Mouse (Mus musculus) hindbrain, postnatal 0 days (tissue): Measurements from ENCODE around the gene Ppp1r16b. TPM values are rescaled to one million over a fixed set of nuclear protein-coding genes. Genes with fewer than 3 reads are reported as not detected.

Source experiments
- ATAC-seq: fragments of 200-750 bp; cut with Nextera tagmentation; 2 replicates; pipeline ENCODE4 v1.8.0; 2017; ENCODE audit warnings: mild to moderate bottlenecking, moderate TSS enrichment, moderate library complexity
- DNase-seq: peaks from one replicate; pipeline ENCODE4 v3.0.0-alpha.2; 2015; ENCODE audit warnings: low spot score
- H3K27ac ChIP-seq: fragments of 300-500 bp; sonication (generic); 2 replicates; pipeline ENCODE4 v1.5.1; 2014; ENCODE audit warnings: mild to moderate bottlenecking
- H3K27me3 ChIP-seq: fragments of 300-500 bp; sonication (generic); 2 replicates; pipeline ENCODE4 v1.6.1; 2014; ENCODE audit warnings: low read length, mixed read lengths; ENCODE audit not compliant: insufficient read depth
- H3K36me3 ChIP-seq: fragments of 300-500 bp; sonication (generic); 2 replicates; pipeline ENCODE4 v1.6.1; 2014; ENCODE audit warnings: low read length, mixed read lengths; ENCODE audit not compliant: insufficient read depth
- H3K4me1 ChIP-seq: fragments of 300-500 bp; sonication (generic); 2 replicates; pipeline ENCODE4 v1.6.1; 2014; ENCODE audit warnings: antibody characterized with exemption, low read length, mixed read lengths; ENCODE audit not compliant: insufficient read depth
- H3K4me2 ChIP-seq: fragments of 300-500 bp; sonication (generic); 2 replicates; pipeline ENCODE4 v1.6.1; 2014; ENCODE audit warnings: low read depth, mild to moderate bottlenecking, low read length, moderate library complexity, mixed read lengths
- H3K4me3 ChIP-seq: fragments of 300-500 bp; sonication (generic); 2 replicates; pipeline ENCODE4 v1.5.1; 2014; ENCODE audit warnings: low read length
- H3K9ac ChIP-seq: fragments of 300-500 bp; sonication (generic); replicated peaks from 2 replicates; pipeline ENCODE4 v1.6.1; 2014; ENCODE audit warnings: mild to moderate bottlenecking, low read length, moderate library complexity, mixed read lengths
- H3K9me3 ChIP-seq: fragments of 300-500 bp; sonication (generic); 2 replicates; pipeline ENCODE4 v1.6.1; 2016; ENCODE audit warnings: low read length, mixed read lengths
- CTCF ChIP-seq: IDR thresholded peaks from 2 replicates; pipeline ENCODE4 v1.5.1; 2016; ENCODE audit warnings: antibody characterized with exemption, control low read depth, low read depth
- WGBS: fragments of 180-500 bp; shearing (Covaris S2); extraction: QIAGEN DNeasy Blood & Tissue Kit; methylation state at CpG from one replicate; pipeline ENCODE4 v1.1.7; 2014; 5-methylcytosine and 5-hydroxymethylcytosine counted together
- polyA plus RNA-seq: library from polyadenylated mRNA; unstranded; fragments of >200 nt; fragmentation: Nextera tagmentation; extraction: Ambion mirVana; gene quantifications from 2 replicates; pipeline ENCODE4 v1.2.1, GENCODE M21; 2015
- total RNA-seq: library from RNA; depleted of rRNA; stranded (reverse); fragments of >200 nt; gene quantifications from 2 replicates; pipeline ENCODE4 v1.2.3, GENCODE M21; 2014

Gene Ppp1r16b
- total and polyA plus RNA-seq, 2 experiments from 2014 or later: 30.3 to 32.4 TPM

DNA sequence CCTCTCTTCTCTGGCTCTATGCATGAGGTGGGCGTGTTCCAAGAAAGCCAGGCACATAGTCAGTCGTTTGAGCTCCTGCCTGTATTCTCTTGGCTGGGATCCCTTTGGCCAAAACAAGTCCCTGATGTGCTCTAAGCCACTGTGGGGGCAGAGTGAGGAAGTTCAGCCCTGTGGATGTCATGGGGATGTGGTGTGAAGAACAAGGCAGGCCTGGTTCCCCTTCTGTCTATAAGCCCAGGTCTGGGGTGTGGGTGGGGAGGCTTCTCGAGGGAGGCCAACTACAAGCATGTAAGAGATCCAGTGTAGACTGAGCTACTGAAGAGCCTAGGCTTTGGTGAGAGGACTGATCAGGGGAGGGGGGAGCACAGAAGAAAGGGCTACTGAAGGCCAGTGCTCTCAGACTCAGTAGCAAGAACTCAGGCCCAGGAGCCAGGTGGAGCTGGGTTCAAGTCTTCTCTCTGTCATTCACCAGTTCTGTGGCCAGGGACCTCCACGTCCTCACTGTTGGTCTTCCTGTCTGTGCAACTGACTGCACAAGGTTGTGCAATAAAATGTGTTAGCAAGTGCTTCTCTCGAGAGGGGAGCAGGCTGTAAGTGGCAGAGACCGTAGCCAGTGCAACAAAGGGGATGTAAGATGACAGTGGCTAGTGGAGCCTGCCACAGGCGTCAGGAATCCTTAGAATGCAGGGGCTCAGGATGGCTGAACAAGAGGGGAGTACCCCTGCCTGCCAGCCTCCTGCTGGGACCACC is 13.9 kb upstream of the Ppp1r16b start:
- H3K4me2 ChIP-seq: no peak overlapping the region
- no peaks in the 10 kb centered on the region for H3K9me3 ChIP-seq
- H3K27ac ChIP-seq: no peak overlapping the region
- H3K9ac ChIP-seq: no peak overlapping the region
- H3K4me1 ChIP-seq: no peaks in the 10 kb centered on the region
- no peaks in the 10 kb centered on the region for H3K27me3 ChIP-seq
- TF ChIP-seq CTCF: no peak
- H3K36me3 ChIP-seq: no peaks in the 10 kb centered on the region
- no peak overlapping the region for H3K4me3 ChIP-seq
- 56% methylated on average over 7 of the region's 7 CpGs for WGBS
- ATAC-seq (no peak), DNase-seq (no peak)

- peak; percentile 71 for ATAC-seq
- no peaks in the 10 kb centered on the region for H3K9me3 ChIP-seq
- WGBS: 7% methylated on average over 4 of the region's 4 CpGs
Observed at GRCm38 (mm10) chr2:158652985-158653384, 12.2 kb upstream of the Ppp1r16b start.

DNA sequence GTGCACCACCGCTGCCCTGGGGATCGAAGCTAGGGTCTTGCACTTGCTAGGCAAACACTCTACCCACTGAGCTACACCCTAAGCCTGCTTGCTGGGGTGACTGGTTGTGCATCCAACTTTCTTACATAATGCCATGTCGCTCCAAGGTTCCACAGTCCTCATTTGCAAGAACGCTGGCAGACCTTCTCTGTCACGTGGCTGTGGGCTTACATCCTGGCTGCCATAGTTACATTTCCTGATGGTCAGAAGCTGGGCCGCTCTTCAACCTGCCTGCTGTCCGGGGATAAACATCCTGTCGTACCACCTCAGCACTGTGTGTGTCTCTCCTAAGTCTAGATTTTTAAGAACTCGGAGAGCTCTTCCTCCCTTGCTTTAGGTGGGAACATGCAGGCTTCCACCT is 10.5 kb upstream of the Ppp1r16b start:
- ATAC-seq (no peak), DNase-seq (no peak)
- H3K27ac ChIP-seq: no peak overlapping the region
- no peaks in the 10 kb centered on the region for H3K27me3 ChIP-seq
- H3K4me2 ChIP-seq: no peak overlapping the region
- no peaks in the 10 kb centered on the region for H3K4me1 ChIP-seq
- 77% methylated on average over 9 of the region's 9 CpGs for WGBS
- no peaks in the 10 kb centered on the region for H3K9me3 ChIP-seq
- TF ChIP-seq CTCF: no peak
- H3K4me3 ChIP-seq: no peak overlapping the region
- no peaks in the 10 kb centered on the region for H3K36me3 ChIP-seq
- H3K9ac ChIP-seq: no peak overlapping the region

More at GRCm38 (mm10) chr2:158652985-158653384, 12.2 kb upstream of the Ppp1r16b start:
- peak; percentile 92 for TF ChIP-seq CTCF
- no peaks in the 10 kb centered on the region for H3K36me3 ChIP-seq
- no peak overlapping the region for H3K4me3 ChIP-seq
- no peak overlapping the region for H3K4me2 ChIP-seq
- no peak overlapping the region for H3K27ac ChIP-seq
- DNase-seq: peak; percentile 88
- H3K9ac ChIP-seq: no peak overlapping the region
- no peaks in the 10 kb centered on the region for H3K27me3 ChIP-seq
- no peaks in the 10 kb centered on the region for H3K4me1 ChIP-seq

DNA sequence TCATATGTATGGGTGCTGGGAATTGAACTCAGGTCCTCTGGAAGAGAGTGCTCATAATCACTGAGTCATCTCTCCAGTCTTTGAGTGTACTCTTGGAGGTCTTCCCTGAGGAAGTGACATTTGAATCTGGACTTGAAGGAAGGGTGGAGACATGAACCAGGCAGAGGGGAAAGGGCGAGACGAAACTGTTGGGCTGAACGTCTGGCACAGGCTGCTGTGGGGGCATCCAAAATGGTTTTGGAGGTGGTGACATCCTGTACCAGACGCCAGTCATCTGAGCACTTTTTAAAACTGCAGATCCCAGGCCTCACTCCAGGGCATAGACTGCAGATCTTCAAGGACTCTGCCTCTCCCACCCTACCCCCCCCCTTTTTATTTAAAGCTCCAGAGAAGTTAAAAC is 9.4 kb upstream of the Ppp1r16b start:
- DNase-seq (no peak), ATAC-seq (no peak)
- Histone ChIP-seq H3K27me3 (no peaks in the 10 kb centered on the region), H3K27ac (no peak overlapping the region), H3K4me3 (no peak overlapping the region), H3K4me2 (no peak overlapping the region), H3K9ac (no peak overlapping the region), H3K9me3 (no peaks in the 10 kb centered on the region), H3K4me1 (no peaks in the 10 kb centered on the region), H3K36me3 (no peaks in the 10 kb centered on the region)
- WGBS: 92% methylated on average over 4 of the region's 4 CpGs
- TF ChIP-seq CTCF: no peak

DNA sequence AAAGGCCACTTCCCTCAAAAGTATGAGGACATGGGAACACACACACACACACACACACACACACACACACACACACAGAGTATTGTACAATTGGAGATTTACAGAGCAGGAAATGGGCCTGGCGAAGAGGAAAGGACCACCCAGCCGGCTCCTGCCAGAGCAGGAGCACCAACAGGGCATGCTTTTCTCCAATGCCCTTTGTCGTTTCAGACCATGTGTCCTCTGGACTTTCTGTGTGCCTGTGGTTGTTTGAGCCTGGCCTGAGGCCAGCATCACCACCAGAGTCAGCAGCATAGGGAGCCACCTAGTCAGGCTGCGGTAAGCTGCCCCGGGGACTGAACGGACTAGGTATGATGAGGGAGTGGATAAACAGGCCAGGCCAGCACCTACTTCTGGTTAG is 6.4 kb upstream of the Ppp1r16b start:
- Histone ChIP-seq H3K9ac (no peak overlapping the region), H3K9me3 (no peaks in the 10 kb centered on the region), H3K27me3 (no peaks in the 10 kb centered on the region), H3K27ac (no peak overlapping the region), H3K4me1 (no peaks in the 10 kb centered on the region), H3K36me3 (no peaks in the 10 kb centered on the region), H3K4me3 (no peak overlapping the region), H3K4me2 (no peak overlapping the region)
- ATAC-seq (peak; percentile 51; the same call in 1 of the 2 replicates), DNase-seq (peak; percentile 31)
- TF ChIP-seq CTCF: no peak
- 47% methylated on average over 6 of the region's 6 CpGs for WGBS

GRCm38 (mm10) chr2:158659346-158659745 is 5.9 kb upstream of the Ppp1r16b start:
- no peaks in the 10 kb centered on the region for H3K9me3 ChIP-seq
- H3K27ac ChIP-seq: no peak overlapping the region
- TF ChIP-seq CTCF: no peak
- no peaks in the 10 kb centered on the region for H3K36me3 ChIP-seq
- WGBS: 85% methylated on average over 3 of the region's 3 CpGs
- H3K9ac ChIP-seq: no peak overlapping the region
- DNase-seq (no peak), ATAC-seq (no peak)
- no peaks in the 10 kb centered on the region for H3K27me3 ChIP-seq
- no peaks in the 10 kb centered on the region for H3K4me1 ChIP-seq
- no peak overlapping the region for H3K4me2 ChIP-seq
- no peak overlapping the region for H3K4me3 ChIP-seq
